Mouse (Mus musculus): ENCODE measurements at regions not wholly inside any gene's neighbourhood (a gene's known extent, or its start where the extent isn't known, plus 50 kb on each side); places are given as distances from the start of the nearest gene placed in this dataset.

DNA sequence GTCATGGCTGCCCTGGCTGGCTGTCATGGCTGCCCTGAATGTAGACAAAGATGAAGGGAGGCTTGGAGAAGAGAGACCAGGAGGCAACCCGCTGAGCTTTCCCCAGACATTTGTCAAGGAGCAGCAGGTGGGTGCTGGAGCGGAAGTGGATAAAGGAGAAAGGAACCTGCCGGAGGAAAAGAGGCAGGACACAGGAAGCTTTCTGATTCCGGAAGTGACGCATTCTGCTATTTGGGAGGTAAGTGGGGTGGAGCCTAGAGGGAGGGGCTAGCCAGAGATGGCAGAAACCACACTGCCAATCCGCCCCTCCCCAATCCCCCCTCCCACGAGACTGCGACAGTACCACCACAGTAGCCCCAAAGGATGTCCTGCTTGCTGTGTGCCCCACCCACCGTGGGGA is 80.1 kb downstream of the Gm572 start:
- DNase-seq, result no peak

- DNase-seq, result no peak
Observed at GRCm38 (mm10) chr4:148723934-148724719, 80.1 kb upstream of the Casz1 start.

GRCm38 (mm10) chr4:148728800-148729199 is 75.4 kb upstream of the Casz1 start:
- no peak for DNase-seq

DNA sequence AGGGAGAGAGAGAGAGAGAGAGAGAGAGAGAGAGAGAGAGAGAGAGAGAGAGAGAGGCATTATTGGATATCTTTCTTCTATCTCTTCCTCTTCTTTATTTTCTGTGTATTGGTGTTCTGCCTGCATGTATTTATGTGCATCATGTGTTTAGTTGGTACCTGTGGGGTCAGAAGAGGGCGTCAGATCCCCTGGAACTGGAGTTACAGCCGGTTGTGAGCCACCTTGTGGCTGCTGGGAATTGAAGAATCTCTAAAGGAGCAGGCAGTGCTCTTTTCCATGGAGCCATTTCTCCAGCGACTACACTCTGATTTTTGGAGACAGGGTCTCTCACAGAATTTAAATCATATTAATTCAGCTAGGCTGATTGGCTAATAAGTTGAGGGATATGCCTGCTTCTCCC is 72.6 kb upstream of the Casz1 start:
- no peak for DNase-seq

GRCm38 (mm10) chr4:148734061-148734460 is 70.2 kb upstream of the Casz1 start:
- DNase-seq, result no peak

DNA sequence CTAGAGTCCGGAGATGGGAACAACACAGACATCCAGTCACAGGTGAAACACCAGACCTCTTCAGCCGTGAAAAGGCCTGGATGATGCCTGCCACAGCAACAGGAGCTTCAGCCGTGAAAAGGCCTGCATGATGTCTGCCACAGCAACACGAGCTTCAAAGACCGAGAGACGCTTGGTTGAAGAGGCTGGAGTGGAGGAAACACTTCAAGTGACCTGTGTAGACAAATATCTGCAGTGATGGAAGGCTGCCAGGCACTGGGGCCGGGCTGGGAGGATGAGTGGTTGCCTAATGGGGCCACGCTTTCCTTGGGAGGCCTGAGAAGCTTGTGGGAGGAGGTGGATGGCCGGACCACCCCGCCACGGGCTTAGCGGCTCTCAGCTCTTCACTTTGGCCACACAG is 69.7 kb upstream of the Casz1 start:
- no peak for DNase-seq

GRCm38 (mm10) chr4:148738601-148739530 is 65.4 kb upstream of the Casz1 start:
- no peak for DNase-seq

GRCm38 (mm10) chr4:148742549-148743413 is 61.4 kb upstream of the Casz1 start:
- DNase-seq, result peak; percentile 78 to 81

GRCm38 (mm10) chr4:148743414-148743844 is 60.8 kb upstream of the Casz1 start:
- no peak for DNase-seq

- no peak for DNase-seq
Observed at GRCm38 (mm10) chr4:148744053-148744452, 60.2 kb upstream of the Casz1 start.

DNA sequence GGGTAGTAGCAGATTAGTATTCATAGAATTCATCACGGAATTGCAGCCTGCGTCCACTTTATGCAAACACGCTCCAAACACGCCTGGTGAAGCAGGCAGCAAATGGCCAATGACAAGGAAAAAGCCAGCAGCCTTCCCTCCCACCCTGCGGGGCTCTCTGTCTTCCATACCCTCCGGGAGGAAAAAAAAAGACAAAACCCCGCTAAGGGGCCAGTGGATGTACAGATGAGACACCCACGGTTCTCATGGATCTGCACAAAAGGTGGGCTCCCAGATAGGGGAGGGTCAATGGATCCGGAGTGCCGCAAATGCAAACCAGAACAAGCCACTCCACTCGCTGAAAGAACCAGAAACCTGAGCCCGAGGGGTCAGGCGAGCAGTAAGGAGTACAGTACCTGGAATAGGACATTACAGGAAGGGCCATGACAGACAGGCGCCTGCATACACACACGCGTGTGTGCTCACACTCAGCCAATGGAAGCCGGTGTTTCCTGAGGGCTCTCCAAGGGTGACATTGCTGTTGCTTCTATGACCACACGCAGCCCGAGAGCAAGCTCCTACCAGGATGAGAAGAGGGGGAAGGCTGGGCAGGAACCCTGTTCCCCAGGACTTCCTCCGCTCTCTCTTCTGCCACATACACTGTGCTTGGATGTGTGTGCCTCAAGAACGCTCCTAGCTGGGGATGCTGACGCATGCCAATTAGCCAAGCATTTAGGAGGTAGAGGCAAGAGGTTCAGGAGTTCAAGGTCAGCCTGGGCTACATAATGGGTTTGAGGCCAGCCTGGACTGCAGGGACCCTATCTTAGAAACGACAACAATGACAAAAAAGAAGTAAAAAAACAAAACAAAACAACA is 57.5 kb upstream of the Casz1 start:
- DNase-seq, result no peak

DNA sequence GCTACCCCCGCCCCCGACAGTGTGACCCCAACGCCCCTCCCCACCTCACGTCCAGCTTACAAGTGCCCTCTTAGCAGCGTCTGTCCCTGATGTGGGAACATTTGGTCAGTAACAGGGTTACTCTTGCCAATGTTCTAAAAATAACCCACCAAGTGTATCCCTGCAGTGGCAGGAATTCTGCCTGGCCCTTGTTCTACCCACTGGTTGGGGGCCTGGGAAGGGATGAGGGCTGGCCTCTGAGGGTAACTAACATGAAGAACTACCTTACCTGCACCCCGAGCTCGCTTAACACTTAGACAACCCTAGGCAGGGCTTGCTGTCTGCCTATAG is 56.9 kb upstream of the Casz1 start:
- DNase-seq, result no peak

GRCm38 (mm10) chr4:148750030-148750429 is 54.2 kb upstream of the Casz1 start:
- no peak for DNase-seq

DNA sequence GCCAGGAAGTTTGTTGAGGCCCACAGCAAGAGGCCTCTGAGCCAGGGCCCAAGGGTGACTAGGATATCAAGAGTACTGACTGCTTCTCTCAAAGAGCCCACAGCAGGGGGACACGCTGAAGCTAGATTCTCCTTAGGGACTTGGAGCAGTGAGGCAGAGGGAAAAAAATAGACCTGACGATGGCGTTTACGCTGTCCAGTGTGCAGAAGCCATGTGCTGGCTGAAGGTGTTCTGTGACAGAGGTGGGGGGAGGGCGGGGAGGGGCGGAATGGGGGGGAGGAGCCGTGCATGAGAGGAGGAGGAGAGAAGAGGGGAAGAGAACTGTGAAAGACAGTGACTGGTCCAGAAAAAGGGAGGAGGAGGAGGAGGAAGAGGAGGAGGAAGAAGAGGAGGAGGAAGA is 52.6 kb upstream of the Casz1 start:
- no peak for DNase-seq

DNA sequence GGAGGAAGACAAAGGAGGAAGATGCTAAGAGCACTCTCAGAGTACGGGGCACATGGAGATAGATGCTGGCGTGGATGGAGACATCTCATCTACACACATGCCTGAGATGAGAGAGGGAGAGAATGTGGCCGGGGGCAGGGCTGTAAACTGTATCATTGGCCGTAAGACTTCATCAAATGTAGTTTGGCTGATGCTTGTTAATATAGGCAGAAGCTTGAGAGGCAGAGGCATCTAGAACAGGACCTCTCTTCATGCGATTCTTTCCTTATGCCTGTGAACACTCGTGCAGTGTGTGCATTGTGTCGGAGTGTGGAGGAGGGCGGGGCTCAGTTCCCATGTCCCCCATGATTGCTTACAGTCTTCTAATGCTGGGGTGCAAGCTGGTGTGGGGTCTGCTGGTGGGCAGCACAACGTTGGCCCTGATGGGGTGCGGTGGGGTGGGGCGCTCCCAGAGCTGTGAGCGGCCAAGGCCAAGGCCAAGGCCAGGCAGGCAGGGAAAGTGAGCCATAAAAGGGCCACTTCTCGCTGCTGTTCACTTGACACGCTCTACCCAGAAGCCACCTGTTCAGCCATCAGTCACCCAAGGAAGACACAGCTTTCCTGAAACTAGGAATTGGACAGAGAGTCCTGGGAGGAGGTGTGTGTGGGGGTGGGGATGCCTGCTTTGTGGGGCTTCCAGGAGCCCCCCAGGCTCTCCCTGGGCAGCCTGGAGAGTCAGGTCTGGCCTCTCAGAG is 51.7 kb upstream of the Casz1 start:
- no peak for DNase-seq

DNA sequence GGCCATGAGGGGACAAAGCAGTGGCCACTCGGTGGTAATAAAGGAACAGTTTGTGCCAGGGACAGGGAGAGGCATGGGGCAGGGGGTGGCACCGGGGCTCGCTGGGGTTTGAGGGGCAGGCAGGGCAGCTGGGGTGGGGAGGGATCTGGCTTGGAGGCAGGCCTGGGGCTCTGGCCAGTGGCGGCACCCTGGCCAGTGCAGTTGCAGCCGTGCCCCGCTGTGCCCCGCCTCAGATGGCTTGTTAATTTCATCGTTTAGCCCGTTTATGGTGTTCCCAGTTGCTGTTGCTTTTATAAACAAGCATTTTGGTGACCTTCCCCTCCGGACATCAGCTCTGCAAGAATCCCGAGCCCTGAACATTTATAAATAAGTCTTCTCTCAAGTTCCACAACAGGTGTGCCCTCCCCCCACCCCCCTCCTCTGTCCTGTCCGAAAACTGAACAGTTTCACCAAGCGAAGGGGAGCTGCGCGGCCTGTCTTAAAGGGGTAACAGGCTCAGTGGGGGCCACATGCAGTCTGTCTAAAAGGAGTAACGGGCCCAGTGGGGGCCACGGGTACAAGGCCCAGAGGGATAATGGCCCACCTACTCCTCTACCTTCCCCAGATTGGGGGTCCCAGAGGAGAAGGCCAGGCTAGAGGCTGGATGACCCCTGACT is 51.0 kb upstream of the Casz1 start:
- DNase-seq, result no peak

DNA sequence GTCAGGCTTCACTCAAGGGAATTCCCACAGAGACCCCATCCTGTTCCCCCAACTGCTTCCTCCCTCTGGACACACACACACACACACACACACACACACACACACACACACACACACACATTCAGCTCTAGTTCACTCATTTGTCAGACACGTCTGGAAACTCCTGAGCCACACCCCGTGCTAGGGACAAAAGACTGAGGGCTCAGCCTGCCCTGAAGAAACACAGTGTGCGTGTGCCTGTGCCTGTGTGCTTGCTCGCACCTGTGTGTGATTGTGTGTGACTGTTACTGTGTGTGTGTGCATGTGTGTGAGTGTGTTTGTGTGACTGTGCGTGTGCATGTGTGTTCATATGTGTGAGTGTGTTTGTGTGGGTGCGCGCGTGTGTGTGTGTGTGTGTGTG is 50.4 kb upstream of the Casz1 start:
- no peak for DNase-seq

All from B cell, adult 2 months (primary cell).